Mouse (Mus musculus) naive thymus-derived CD4-positive, alpha-beta T cell, adult 5 months (primary cell): ENCODE measurements around the gene Enpep. TPM values are rescaled to one million over a fixed set of nuclear protein-coding genes. Genes with fewer than 3 reads are reported as not detected.

Experiments
- polyA plus RNA-seq: library from polyadenylated mRNA; unstranded; fragments of 100-300 nt; shearing (Covaris generic); gene quantifications from one replicate; pipeline ENCODE4 v1.2.1, GENCODE M21; 2017

Gene Enpep
- polyA plus RNA-seq, result not detected

DNA sequence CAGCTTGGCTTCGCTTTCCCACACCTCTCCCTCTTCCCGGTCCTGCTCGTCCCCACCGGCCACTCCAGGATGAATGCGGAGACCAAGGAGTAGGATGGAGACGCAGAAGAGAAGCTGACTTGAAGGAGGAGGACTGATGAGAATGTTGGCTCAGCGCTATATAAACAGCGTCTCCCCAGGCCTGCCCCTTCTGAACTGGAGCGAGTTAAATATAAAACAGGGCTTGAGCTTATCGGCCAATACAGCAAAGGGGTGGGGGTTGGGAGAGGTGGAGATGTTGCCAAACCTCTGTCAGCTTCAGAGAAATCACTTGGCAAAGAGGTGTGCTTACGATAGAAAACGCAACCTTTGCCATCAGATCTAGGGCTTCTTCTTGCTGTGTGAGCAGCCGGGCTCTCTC, at the start of gene Enpep:
TSS of gene Enpep (minus strand) at position 135 of the 400 bp plus-strand sequence.

Other genes starting within 250 kb of the Enpep start
- 0.22 TPM for gene Pitx2, start 132.8 kb downstream of the Enpep start, polyA plus RNA-seq
- gene Elovl6, start 199.6 kb upstream of the Enpep start, polyA plus RNA-seq, result 24.1 TPM